Mouse (Mus musculus) forebrain, embryonic 11.5 days (tissue): Measurements from ENCODE around the gene Prss2. TPM values are rescaled to one million over a fixed set of nuclear protein-coding genes. Genes with fewer than 3 reads are reported as not detected.
"Not testable (repeated sequence)": the region's sequence is repeated elsewhere in the genome, so short reads cannot be mapped to it uniquely, and the experiment has no call there.

Experiments used
- ATAC-seq: fragments of 200-750 bp; cut with Nextera tagmentation; replicated peaks from 2 replicates; pipeline ENCODE4 v1.8.0; 2017; ENCODE audit warnings: moderate TSS enrichment; ENCODE audit not compliant: low FRiP score
- DNase-seq: peaks from one replicate; pipeline ENCODE4 v3.0.0-alpha.2; 2017; ENCODE audit warnings: low spot score
- H3K27ac ChIP-seq: fragments of 300-500 bp; sonication (generic); 2 replicates; pipeline ENCODE4 v1.5.1; 2014; ENCODE audit warnings: low read depth, low read length
- H3K27me3 ChIP-seq: fragments of 300-500 bp; sonication (generic); 2 replicates; pipeline ENCODE4 v1.6.1; 2014; ENCODE audit warnings: mild to moderate bottlenecking, low read length, mixed read lengths; ENCODE audit not compliant: control insufficient read depth, insufficient read depth
- H3K36me3 ChIP-seq: fragments of 300-500 bp; sonication (generic); 2 replicates; pipeline ENCODE4 v1.6.1; 2014; ENCODE audit warnings: mild to moderate bottlenecking, low read length, moderate library complexity, mixed read lengths; ENCODE audit not compliant: control insufficient read depth, insufficient read depth
- H3K4me1 ChIP-seq: fragments of 300-500 bp; sonication (generic); replicated peaks from 2 replicates; pipeline ENCODE4 v1.6.1; 2014; ENCODE audit warnings: low read length, mixed read lengths; ENCODE audit not compliant: control insufficient read depth, insufficient read depth
- H3K4me2 ChIP-seq: fragments of 300-500 bp; sonication (generic); 2 replicates; pipeline ENCODE4 v1.6.1; 2014; ENCODE audit warnings: low read depth, mild to moderate bottlenecking, low read length, moderate library complexity, mixed read lengths; ENCODE audit not compliant: severe bottlenecking
- H3K4me3 ChIP-seq: fragments of 300-500 bp; sonication (generic); 2 replicates; pipeline ENCODE4 v1.5.1; 2014; ENCODE audit warnings: low read depth, low read length
- H3K9ac ChIP-seq: fragments of 300-500 bp; sonication (generic); 2 replicates; pipeline ENCODE4 v1.6.1; 2014; ENCODE audit warnings: low read length
- H3K9me3 ChIP-seq: fragments of 300-500 bp; sonication (generic); 2 replicates; pipeline ENCODE4 v1.6.1; 2016; ENCODE audit warnings: low read length, mixed read lengths; ENCODE audit not compliant: control insufficient read depth
- WGBS: fragments of 180-500 bp; shearing (Covaris S2); extraction: QIAGEN DNeasy Blood & Tissue Kit; methylation state at CpG from one replicate; pipeline ENCODE4 v1.1.7; 2014; 5-methylcytosine and 5-hydroxymethylcytosine counted together
- polyA plus RNA-seq: library from polyadenylated mRNA; unstranded; fragments of >200 nt; fragmentation: Nextera tagmentation; extraction: Ambion mirVana; gene quantifications from 2 replicates; pipeline ENCODE4 v1.2.1, GENCODE M21; 2014

The Prss2 gene
- polyA plus RNA-seq, 1 experiment from 2014 or later = not detected

- H3K27ac ChIP-seq = no peak overlapping the region
- H3K9me3 ChIP-seq = no peaks in the 10 kb centered on the region; the same call in 1 of the 2 replicates
- ATAC-seq (no peak), DNase-seq (no peak)
- no peaks in the 10 kb centered on the region for H3K4me1 ChIP-seq
- no peaks in the 10 kb centered on the region for H3K27me3 ChIP-seq
- no peak overlapping the region for H3K9ac ChIP-seq
- no peak overlapping the region for H3K4me2 ChIP-seq
- no peaks in the 10 kb centered on the region for H3K36me3 ChIP-seq
- WGBS = 93% methylated on average over 2 of the region's 2 CpGs
- no peak overlapping the region for H3K4me3 ChIP-seq
Observed at GRCm38 (mm10) chr6:41560273-41560672, 38.7 kb downstream of the Prss2 start.

GRCm38 (mm10) chr6:41562598-41562997 is 41.0 kb downstream of the Prss2 start:
- no peaks in the 10 kb centered on the region; the same call in 1 of the 2 replicates for H3K9me3 ChIP-seq
- no peak for DNase-seq
- no peak overlapping the region for H3K9ac ChIP-seq
- 92% methylated on average over 4 of the region's 4 CpGs for WGBS
- H3K27me3 ChIP-seq = no peaks in the 10 kb centered on the region
- no peak for ATAC-seq
- peak overlapping the region; percentile 13; the same call in 1 of the 2 replicates for H3K4me3 ChIP-seq
- peak overlapping the region; percentile 26; the same call in 1 of the 2 replicates for H3K4me2 ChIP-seq
- H3K27ac ChIP-seq = no peak overlapping the region
- H3K4me1 ChIP-seq = no peaks in the 10 kb centered on the region
- no peaks in the 10 kb centered on the region for H3K36me3 ChIP-seq

- H3K9ac ChIP-seq, H3K4me1 ChIP-seq, DNase-seq, H3K4me3 ChIP-seq, H3K27ac ChIP-seq, H3K27me3 ChIP-seq, H3K36me3 ChIP-seq, H3K4me2 ChIP-seq, H3K9me3 ChIP-seq: not testable (repeated sequence)
- WGBS = 68% methylated on average over 4 of the region's 23 CpGs
- ATAC-seq = peak; percentile 69
Observed at GRCm38 (mm10) chr6:41563104-41563951, 41.7 kb downstream of the Prss2 start.

- Histone ChIP-seq H3K27ac (no peak overlapping the region), H3K4me3 (no peak overlapping the region), H3K27me3 (no peaks in the 10 kb centered on the region), H3K4me1 (no peaks in the 10 kb centered on the region), H3K36me3 (no peaks in the 10 kb centered on the region), H3K4me2 (no peak overlapping the region), H3K9me3 (no peaks in the 10 kb centered on the region; the same call in 1 of the 2 replicates), H3K9ac (no peak overlapping the region)
- DNase-seq (no peak), ATAC-seq (no peak)
- 71% methylated on average over 1 of the region's 1 CpGs for WGBS
Observed at GRCm38 (mm10) chr6:41565261-41565660, 43.7 kb downstream of the Prss2 start.

- Histone ChIP-seq H3K36me3 (no peaks in the 10 kb centered on the region), H3K9ac (no peak overlapping the region), H3K27ac (no peak overlapping the region), H3K4me2 (no peak overlapping the region), H3K27me3 (no peaks in the 10 kb centered on the region), H3K9me3 (no peaks in the 10 kb centered on the region; the same call in 1 of the 2 replicates), H3K4me3 (no peak overlapping the region), H3K4me1 (no peaks in the 10 kb centered on the region)
- 88% methylated on average over 4 of the region's 4 CpGs for WGBS
- ATAC-seq (no peak), DNase-seq (no peak)
Observed at GRCm38 (mm10) chr6:41566965-41567364, 45.4 kb downstream of the Prss2 start.

- DNase-seq (no peak), ATAC-seq (no peak)
- WGBS = 86% methylated on average over 3 of the region's 3 CpGs
- H3K27me3 ChIP-seq = no peaks in the 10 kb centered on the region
- no peaks in the 10 kb centered on the region for H3K9me3 ChIP-seq
- no peak overlapping the region for H3K27ac ChIP-seq
- H3K9ac ChIP-seq = no peak overlapping the region
- no peaks in the 10 kb centered on the region for H3K4me1 ChIP-seq
- no peak overlapping the region for H3K4me3 ChIP-seq
- no peak overlapping the region for H3K4me2 ChIP-seq
- H3K36me3 ChIP-seq = no peaks in the 10 kb centered on the region
Observed at GRCm38 (mm10) chr6:41569078-41569477, 47.5 kb downstream of the Prss2 start.

Other genes with a start within 250 kb of the Prss2 start
- not detected in 2 replicates for gene Try4, start 219.5 kb upstream of the Prss2 start, polyA plus RNA-seq
- not detected in 2 replicates for gene Try5, start 204.9 kb upstream of the Prss2 start, polyA plus RNA-seq
- not detected in 2 replicates for gene Try10, start 167.7 kb upstream of the Prss2 start, polyA plus RNA-seq
- gene Prss3, start 144.1 kb upstream of the Prss2 start, polyA plus RNA-seq = not detected in 2 replicates
- not detected in 2 replicates for gene Gm5771, start 129.4 kb upstream of the Prss2 start, polyA plus RNA-seq
- gene Gm10334, start 75.6 kb upstream of the Prss2 start, polyA plus RNA-seq = not detected in 2 replicates
- gene Prss1, start 62.9 kb upstream of the Prss2 start, polyA plus RNA-seq = not detected in 2 replicates
- gene Ephb6, start 83.7 kb downstream of the Prss2 start, polyA plus RNA-seq = 14.4 and 16.2 TPM in 2 replicates
- 0.12 and 0.27 TPM in 2 replicates for gene Trpv6, start 114.6 kb downstream of the Prss2 start, polyA plus RNA-seq
- not detected in 2 replicates for gene Trpv5, start 159.0 kb downstream of the Prss2 start, polyA plus RNA-seq
- not detected in 2 replicates for gene Llcfc1, start 162.6 kb downstream of the Prss2 start, polyA plus RNA-seq
- gene Kel, start 182.6 kb downstream of the Prss2 start, polyA plus RNA-seq = 11.9 and 12.9 TPM in 2 replicates